Mouse (Mus musculus) olfactory bulb, adult 2 months (tissue): ENCODE results near the gene Uvrag. TPM values are rescaled to one million over a fixed set of nuclear protein-coding genes. Genes with fewer than 3 reads are reported as not detected.
A peak's percentile ranks its signal among the peaks of the same experiment; 100 is the strongest.

Experiments
- H3K27ac ChIP-seq: fragments of 200-500 bp; 2 replicates; pipeline ENCODE4 v1.5.1; 2012; ENCODE audit warnings: low read depth, low read length; ENCODE audit not compliant: insufficient read depth
- H3K4me1 ChIP-seq: fragments of 200-500 bp; 2 replicates; pipeline ENCODE4 v1.6.1; 2012; ENCODE audit warnings: low read length; ENCODE audit not compliant: control insufficient read depth, insufficient read depth
- H3K4me3 ChIP-seq: fragments of 200-500 bp; 2 replicates; pipeline ENCODE4 v1.5.1; 2012; ENCODE audit warnings: mild to moderate bottlenecking, low read depth, low read length, moderate library complexity; ENCODE audit not compliant: insufficient read depth
- CTCF ChIP-seq: fragments of 200-500 bp; IDR thresholded peaks from 2 replicates; pipeline ENCODE4 v1.5.1; 2012; ENCODE audit warnings: low read depth, mild to moderate bottlenecking, low read length, moderate library complexity; ENCODE audit not compliant: insufficient read depth
- POLR2A ChIP-seq: fragments of 200-500 bp; IDR thresholded peaks from 2 replicates; pipeline ENCODE4 v1.6.1; 2012; ENCODE audit warnings: mild to moderate bottlenecking, low read depth, low read length, moderate library complexity; ENCODE audit not compliant: insufficient read depth
- WGBS: fragments of 180-500 bp; shearing (Covaris S2); methylation state at CpG from one replicate; pipeline ENCODE4 v1.1.7; 2018; 5-methylcytosine and 5-hydroxymethylcytosine counted together
- polyA plus RNA-seq: library from polyadenylated mRNA; stranded (reverse); fragments of >200 nt; gene quantifications from 2 replicates; pipeline ENCODE4 v1.2.4, GENCODE M21; 2012; ENCODE audit warnings: low replicate concordance; ENCODE audit not compliant: missing spikeins, insufficient read depth, insufficient read length

Gene Uvrag
- polyA plus RNA-seq, 1 experiment = not detected

GRCm38 (mm10) chr7:98962547-98963311, 178.2 kb downstream of the Uvrag start:
- Histone ChIP-seq H3K4me3 (no peak overlapping the region), H3K27ac (peak overlapping the region; percentile 68), H3K4me1 (peaks cover 21% of the 10 kb centered on the region)
- WGBS = 30% methylated on average over 13 of the region's 13 CpGs
- TF ChIP-seq CTCF (peak; percentile 66; the same call in 1 of the 2 replicates), POLR2A (no peak)

GRCm38 (mm10) chr7:98962074-98962473, 178.9 kb downstream of the Uvrag start:
- WGBS = 32% methylated on average over 11 of the region's 11 CpGs
- no peak overlapping the region for H3K4me3 ChIP-seq
- TF ChIP-seq CTCF (no peak), POLR2A (no peak)
- H3K4me1 ChIP-seq = peaks cover 19% of the 10 kb centered on the region
- H3K27ac ChIP-seq = peak overlapping the region; percentile 68

DNA sequence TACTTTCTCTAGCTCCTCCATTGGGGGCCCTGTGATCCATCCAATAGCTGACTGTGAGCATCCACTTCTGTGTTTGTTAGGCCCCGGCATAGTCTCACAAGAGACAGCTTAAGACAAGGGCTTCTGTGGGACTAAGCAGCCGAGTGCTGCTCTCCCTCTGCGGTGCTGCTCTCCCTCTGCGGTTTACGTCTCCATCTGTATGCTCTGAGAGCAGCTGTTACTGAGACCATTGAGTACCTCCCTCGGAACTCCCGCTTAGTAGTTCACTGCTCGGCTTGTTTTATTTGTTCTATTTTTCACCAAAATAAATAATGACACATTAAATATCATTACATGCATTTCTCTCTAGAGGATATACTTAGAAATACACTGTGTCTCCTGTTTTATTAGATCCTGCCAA, 180.7 kb downstream of the Uvrag start:
- Histone ChIP-seq H3K4me3 (no peak overlapping the region), H3K27ac (no peak overlapping the region), H3K4me1 (peaks cover 16% of the 10 kb centered on the region)
- WGBS = 28% methylated on average over 8 of the region's 8 CpGs
- no peak for TF ChIP-seq POLR2A
- TF ChIP-seq CTCF = no peak

DNA sequence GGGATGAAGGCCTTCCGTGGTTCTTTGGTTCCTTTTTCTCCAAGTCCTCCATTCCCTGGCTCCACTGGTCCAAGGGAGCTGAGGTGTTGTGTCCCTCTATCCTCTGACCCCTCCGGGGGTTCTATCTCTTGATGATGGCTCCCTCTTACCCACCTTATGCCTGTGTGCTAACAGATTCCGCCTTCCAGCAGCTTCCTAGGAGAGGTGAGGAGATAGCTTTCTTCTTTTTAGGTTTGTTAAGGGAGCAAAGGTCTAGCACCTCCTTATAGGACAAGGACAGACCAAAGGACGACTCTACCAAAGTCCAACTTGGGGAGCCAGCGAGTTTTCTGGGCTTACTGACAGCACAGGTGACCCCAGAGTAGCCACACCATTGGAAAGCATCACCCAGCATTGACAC, 181.7 kb downstream of the Uvrag start:
- no peak overlapping the region for H3K4me3 ChIP-seq
- H3K27ac ChIP-seq = no peak overlapping the region
- WGBS = 94% methylated on average over 5 of the region's 5 CpGs
- TF ChIP-seq POLR2A (no peak), CTCF (no peak)
- H3K4me1 ChIP-seq = peaks cover 16% of the 10 kb centered on the region

DNA sequence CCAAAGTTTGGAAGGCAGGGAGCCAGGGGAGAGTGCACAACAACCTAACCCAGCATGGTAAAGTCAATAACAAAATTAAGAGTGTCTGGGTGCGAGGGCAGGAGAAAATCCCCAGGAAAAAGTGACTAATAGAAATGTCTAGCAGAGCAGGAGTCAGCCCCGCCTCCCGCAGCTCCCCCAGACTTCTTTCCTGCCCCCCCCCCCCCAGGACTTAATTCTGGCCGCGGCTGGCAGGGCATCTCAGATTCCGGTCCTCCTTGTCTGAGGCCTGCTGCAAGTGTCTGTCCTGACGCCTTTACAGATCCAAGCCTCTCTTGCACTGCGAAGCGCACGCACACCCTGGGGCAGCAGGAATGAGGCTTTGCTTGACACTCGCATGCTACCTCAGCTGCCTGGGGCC, 182.8 kb downstream of the Uvrag start:
- Histone ChIP-seq H3K4me3 (no peak overlapping the region), H3K4me1 (peaks cover 12% of the 10 kb centered on the region), H3K27ac (no peak overlapping the region)
- WGBS = 43% methylated on average over 11 of the region's 11 CpGs
- no peak for TF ChIP-seq POLR2A
- no peak for TF ChIP-seq CTCF

- no peak overlapping the region for H3K27ac ChIP-seq
- no peak overlapping the region for H3K4me3 ChIP-seq
- TF ChIP-seq CTCF (no peak), POLR2A (no peak)
- 91% methylated on average over 8 of the region's 8 CpGs for WGBS
- H3K4me1 ChIP-seq = peaks cover 8% of the 10 kb centered on the region
Observed at GRCm38 (mm10) chr7:98957111-98957741, 183.7 kb downstream of the Uvrag start.

- no peak overlapping the region for H3K27ac ChIP-seq
- no peak overlapping the region for H3K4me3 ChIP-seq
- 71% methylated on average over 1 of the region's 1 CpGs for WGBS
- H3K4me1 ChIP-seq = peaks cover 5% of the 10 kb centered on the region
- no peak for TF ChIP-seq POLR2A
- TF ChIP-seq CTCF = no peak
Observed at GRCm38 (mm10) chr7:98956609-98957008, 184.3 kb downstream of the Uvrag start.

GRCm38 (mm10) chr7:98953649-98954048, 187.3 kb downstream of the Uvrag start:
- H3K4me1 ChIP-seq = peaks cover 5% of the 10 kb centered on the region

GRCm38 (mm10) chr7:98944986-98945385, 196.0 kb downstream of the Uvrag start:
- TF ChIP-seq CTCF (no peak), POLR2A (no peak)
- H3K27ac ChIP-seq = no peak overlapping the region

More at GRCm38 (mm10) chr7:98953649-98954048, 187.3 kb downstream of the Uvrag start:
- WGBS = 82% methylated on average over 3 of the region's 3 CpGs
- Histone ChIP-seq H3K27ac (no peak overlapping the region), H3K4me3 (no peak overlapping the region)
- TF ChIP-seq CTCF (no peak), POLR2A (no peak)

GRCm38 (mm10) chr7:98943687-98944086, 197.3 kb downstream of the Uvrag start:
- H3K27ac ChIP-seq = no peak overlapping the region
- TF ChIP-seq POLR2A = no peak
- TF ChIP-seq CTCF = no peak
- no peak overlapping the region for H3K4me3 ChIP-seq
- 84% methylated on average over 5 of the region's 5 CpGs for WGBS
- no peaks in the 10 kb centered on the region for H3K4me1 ChIP-seq

More at GRCm38 (mm10) chr7:98944986-98945385, 196.0 kb downstream of the Uvrag start:
- no peak overlapping the region for H3K4me3 ChIP-seq
- WGBS = 70% methylated on average over 3 of the region's 3 CpGs
- H3K4me1 ChIP-seq = no peaks in the 10 kb centered on the region
